Mouse (Mus musculus) brain, embryonic 14.5 days (tissue): ENCODE measurements around the gene Mtcl1.

ENCODE experiments used
- CTCF ChIP-seq: fragments of 200-500 bp; IDR thresholded peaks from 2 replicates; pipeline ENCODE4 v1.5.1; 2012; ENCODE audit warnings: inconsistent platforms, mild to moderate bottlenecking, moderate library complexity, borderline replicate concordance; ENCODE audit not compliant: insufficient read depth, insufficient read length; ENCODE audit errors: extremely low read depth
- POLR2A ChIP-seq: fragments of 200-500 bp; IDR thresholded peaks from 2 replicates; pipeline ENCODE4 v1.6.1; 2012; ENCODE audit warnings: mild to moderate bottlenecking, inconsistent platforms, borderline replicate concordance; ENCODE audit not compliant: poor library complexity, insufficient read depth, insufficient read length, severe bottlenecking; ENCODE audit errors: extremely low read depth

- no peak for TF ChIP-seq POLR2A
- 0 out of 2 replicates have a peak, but pooled peaks have one; percentile 3 for TF ChIP-seq CTCF
Measured at GRCm38 (mm10) chr17:66416841-66417313, 32.7 kb downstream of the Mtcl1 start.
